Mouse (Mus musculus): Measurements from ENCODE around the gene Icam5. TPM values are rescaled to one million over a fixed set of nuclear protein-coding genes. Genes with fewer than 3 reads are reported as not detected.
A peak's percentile ranks its signal among the peaks of the same experiment; 100 is the strongest.
"Not testable (repeated sequence)": the region's sequence is repeated elsewhere in the genome, so short reads cannot be mapped to it uniquely, and the experiment has no call there.

The Icam5 gene
- not detected for total RNA-seq (2021)
- long read RNA-seq, experiment 1, result 0 reads
- long read RNA-seq, experiment 2, result 0 reads

DNA sequence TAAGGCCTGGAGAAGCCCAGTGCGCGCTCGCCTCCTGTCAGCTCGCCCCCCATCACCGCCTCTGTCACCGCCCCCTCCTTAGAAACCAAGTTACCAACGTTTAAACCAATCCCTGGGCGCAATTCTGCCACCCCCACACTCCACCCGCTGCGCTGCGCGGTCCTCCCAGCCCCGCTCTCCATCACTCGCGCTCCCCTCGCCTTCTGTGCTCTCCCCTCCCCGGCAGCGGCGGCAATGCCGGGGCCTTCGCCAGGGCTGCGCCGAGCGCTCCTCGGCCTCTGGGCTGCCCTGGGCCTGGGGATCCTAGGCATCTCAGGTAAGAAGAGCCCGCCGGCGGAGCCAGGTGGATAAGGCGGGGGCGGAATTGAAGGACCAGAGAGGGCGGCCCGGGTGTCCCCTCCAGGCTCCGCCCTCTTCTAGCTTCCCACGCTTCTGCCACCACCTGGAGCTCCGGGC is at the start of gene Icam5:
TSS of gene Icam5 (plus strand) at position 178 of the 456 bp plus-strand sequence.
- DNase-seq (ENCODE audit: low spot score), result no peak

DNA sequence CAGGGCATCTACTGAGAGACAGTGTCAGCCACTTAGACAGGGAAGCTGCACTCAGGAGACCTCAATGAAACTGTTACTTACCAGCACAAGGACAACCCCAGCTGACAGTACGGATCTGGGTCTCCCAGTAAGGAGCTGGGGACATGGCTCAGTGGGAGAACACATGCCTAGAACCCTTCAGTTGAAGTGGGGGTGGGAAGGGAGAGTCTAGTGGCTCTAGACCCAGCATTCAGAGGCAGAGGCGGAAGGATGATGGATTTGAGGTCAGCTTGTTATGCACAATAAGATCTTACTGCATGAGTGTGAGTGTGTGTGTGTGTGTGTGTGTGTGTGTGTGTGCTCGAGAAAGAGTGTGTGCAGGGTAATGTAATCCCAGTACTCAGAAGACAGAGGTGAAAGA is 49.7 kb upstream of the Icam5 start:
- DNase-seq (ENCODE audit: low spot score), result no peak

DNA sequence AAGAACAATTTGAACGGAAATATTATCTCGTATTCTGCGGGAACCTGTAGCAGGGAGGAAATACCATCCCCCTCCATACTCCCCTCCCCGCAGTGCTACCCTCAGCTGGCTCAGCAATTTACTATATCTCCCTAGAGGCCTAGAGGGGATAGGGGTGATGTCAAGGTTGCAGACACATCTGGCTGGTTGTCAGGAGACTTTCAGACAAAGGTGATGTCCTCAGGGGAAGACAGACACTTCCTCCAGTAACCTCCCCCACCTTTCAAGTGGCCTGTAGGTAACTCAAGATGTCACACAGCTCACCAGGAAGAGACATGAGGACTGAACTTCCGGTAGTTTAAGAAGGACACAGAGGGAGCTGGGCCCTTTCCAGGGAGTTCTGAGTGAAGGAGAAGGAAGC is 48.7 kb upstream of the Icam5 start:
- DNase-seq (ENCODE audit: low spot score), result no peak

DNA sequence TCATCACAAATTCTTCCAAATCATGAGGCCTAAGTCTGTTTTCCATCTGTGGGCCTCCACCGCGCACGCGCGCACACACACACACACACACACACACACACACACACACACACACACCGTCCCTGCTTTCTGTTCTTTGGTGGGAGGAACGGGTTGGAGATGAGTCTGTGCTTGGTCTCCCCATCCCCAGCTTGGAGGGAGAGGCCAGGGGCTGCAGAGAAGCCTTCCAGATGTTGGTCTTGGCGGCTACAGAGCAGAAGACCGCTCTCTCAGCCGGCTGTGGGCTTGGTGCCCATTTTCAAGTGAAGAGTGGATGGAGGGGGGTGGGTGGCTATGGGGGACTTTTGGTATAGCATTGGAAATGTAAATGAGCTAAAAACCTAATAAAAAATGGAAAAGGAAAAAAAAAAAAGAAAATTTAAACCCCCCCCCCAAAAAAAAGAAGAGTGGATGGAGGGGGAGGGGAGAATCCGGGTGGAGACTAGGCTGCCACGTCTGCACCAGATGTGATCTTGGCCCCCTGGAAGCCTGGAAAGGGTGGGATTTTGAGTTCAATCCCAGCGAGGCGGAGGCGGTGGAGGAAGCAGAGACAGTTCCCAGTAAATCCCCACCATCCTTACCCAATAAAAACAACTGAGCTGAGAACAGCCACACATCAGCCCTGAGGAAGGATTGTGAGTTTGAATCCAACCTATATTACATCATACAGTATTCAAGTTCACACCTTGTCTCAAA is 44.8 kb upstream of the Icam5 start:
- peak; percentile 24 for DNase-seq (ENCODE audit: low spot score)

GRCm38 (mm10) chr9:20987953-20988352 is 43.9 kb upstream of the Icam5 start:
- no peak for DNase-seq (ENCODE audit: low spot score)

DNA sequence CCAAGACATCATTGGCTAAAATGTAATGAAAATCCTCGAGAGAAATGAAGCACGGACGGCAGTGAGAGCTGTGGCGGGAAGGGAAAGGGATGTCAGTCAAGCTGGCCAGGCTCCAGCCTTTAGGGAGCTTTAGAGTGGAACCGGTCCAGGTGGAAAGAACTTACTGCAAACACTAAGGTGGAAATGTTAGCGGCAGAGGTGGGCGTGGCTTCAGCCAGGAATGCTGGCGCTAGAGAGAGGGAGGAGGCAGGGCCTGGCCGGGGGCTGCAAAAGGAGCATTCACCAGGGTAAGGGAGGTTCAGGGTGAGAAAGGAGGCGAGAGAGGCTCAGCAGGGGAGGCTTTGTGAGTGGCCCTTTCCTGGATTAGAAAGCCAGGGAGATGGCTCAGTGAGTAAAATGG is 41.0 kb upstream of the Icam5 start:
- no peak for DNase-seq (ENCODE audit: low spot score)

GRCm38 (mm10) chr9:20991587-20991986 is 40.3 kb upstream of the Icam5 start:
- no peak for DNase-seq (ENCODE audit: low spot score)

DNA sequence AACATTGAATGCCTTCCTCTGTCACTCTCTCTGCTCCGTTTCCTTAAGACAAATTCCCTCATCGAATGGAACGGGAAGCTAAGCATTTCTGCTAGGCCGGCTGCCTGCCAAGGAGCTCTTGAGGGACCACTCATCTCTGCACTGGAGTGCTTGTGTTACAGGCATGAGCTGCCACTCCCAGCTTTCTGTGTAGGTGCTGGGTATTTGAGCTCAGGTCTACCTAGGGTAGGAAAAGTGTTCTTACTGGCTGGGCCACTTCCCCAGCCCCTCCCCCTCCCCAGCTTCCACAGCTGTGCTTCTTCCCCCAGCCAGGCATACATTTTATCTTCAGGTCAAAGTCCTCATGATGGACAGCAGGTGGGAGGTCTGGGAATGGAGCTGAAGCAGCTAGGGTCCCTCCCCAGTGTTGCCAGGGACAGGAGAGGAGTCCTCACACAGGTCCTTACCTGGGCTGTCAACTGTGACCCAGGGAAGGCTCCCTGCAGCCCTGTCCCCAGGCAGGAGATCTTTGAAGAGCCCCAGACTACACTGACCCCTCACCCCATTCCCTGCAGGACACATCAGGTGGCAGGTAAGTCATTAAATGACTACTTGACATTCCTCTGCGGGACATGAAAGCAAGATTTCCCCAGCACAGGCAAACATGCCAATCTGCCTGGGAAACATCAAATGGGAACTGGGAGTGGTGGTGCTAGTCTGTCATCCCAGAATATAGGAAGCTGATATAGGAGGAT is 38.5 kb upstream of the Icam5 start:
- no peak for DNase-seq (ENCODE audit: low spot score)

- no peak for DNase-seq (ENCODE audit: low spot score)
Observed at GRCm38 (mm10) chr9:20995069-20995468, 36.8 kb upstream of the Icam5 start.

DNA sequence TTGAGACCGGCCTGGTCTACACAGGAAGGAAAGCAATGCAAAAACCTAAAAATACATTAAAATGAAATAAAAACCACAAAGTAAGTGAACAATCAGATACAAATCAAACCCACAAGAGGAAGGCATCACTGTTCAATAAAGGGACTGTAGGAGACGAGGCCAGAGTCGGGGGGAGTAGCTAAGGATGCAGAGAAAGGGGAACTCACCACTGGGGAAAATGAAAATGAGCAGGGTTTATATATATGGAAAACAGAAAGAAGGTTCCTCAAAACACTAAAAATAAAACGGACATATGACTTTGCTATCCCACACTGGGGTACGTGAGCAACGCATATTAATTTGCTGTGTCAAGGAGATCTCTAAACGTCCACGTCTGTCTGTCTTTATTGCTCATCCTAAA is 34.8 kb upstream of the Icam5 start:
- no peak for DNase-seq (ENCODE audit: low spot score)

GRCm38 (mm10) chr9:20998337-20998736 is 33.5 kb upstream of the Icam5 start:
- DNase-seq (ENCODE audit: low spot score), result not testable (repeated sequence)

GRCm38 (mm10) chr9:21000811-21001210 is 31.1 kb upstream of the Icam5 start:
- DNase-seq (ENCODE audit: low spot score), result no peak

DNA sequence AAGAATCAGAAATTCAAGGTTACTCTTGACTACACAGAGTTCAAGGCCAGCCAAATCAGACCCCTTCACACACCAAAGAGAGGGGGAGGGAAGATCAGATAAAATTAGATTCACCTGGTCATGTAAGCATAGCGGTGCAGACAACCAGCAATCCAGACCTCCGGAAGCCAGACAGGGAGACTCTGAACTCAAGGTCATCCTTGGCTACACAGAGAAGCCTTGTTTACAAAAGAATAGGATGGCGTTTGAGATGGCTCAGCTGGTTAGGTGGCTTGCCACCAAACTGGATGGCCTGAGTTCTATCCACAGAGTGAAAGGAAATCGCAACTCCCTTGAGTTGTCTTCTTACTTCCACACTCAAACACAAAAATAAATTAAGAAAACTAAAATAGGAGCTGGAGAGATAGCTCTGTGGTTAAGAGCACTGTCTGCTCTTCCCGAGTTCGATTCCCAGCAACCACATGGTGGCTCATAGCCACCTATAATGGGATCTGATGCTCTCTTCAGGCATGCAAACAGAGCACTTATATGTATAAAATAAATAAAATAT is 30.1 kb upstream of the Icam5 start:
- no peak for DNase-seq (ENCODE audit: low spot score)

DNA sequence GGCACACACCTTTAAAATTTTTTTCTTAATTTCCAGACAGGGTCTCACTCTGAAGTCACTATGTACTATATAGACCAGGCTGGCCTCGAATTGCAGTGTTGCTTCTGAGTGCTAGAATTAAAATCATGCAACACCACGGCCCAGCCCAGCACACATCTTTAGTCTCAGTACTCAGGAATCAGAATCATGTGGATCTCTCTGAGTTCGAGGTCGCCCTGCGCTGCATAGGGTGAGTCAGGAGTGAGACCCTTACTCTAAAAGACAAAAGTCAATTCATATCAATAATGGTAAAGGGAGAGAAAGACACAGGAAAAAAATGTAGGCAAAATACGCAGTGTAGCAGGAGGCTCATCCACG is 29.6 kb upstream of the Icam5 start:
- no peak for DNase-seq (ENCODE audit: low spot score)

DNA sequence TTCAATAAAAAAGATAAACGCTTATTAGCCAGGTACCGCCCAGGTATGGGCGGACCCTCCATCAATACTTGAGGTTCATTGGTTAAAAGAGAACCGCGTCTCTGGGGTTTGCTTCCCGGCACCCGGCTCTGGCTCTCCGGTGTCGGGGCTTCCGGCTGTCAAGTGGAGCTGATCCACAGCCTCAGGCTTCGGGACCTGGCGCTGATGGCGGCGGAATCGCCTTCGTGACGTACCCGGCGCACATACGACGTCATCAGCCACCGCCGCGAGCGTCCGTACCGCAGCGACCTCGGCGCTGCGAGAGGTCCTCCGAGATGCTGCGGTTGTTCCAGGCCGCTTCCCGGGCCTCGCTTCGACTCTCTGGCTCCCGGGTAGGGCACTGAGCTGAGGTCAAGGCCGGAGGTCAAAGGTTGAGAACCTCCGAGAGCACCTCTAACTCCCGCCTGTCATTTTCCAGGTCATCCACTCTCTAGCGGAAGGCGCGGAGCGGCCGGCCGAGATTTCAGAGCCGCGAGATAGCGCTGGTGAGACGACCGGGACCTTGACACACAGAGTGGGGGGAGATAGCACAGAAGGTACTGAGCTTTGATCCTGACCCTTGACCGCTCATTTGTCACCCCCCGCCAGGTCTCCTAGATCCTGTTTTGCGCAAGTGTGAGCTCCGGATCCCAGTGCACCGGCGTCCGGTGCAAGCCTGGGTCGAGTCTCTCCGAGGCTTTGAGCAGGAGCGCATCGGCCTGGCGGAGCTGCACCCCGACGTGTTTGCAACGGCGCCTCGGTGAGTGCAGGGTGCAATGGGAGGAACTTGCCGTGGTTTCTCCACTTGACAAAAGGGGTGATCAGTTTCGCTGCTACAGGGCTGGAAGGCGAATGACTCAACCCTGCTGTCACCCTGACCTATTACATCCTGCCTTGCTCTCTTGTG is 29.0 kb upstream of the Icam5 start, which contains the start of gene Mrpl4:
TSS of gene Mrpl4 (plus strand) at position 112 of the 925 bp plus-strand sequence.
- DNase-seq (ENCODE audit: low spot score), result peak; percentile 83

DNA sequence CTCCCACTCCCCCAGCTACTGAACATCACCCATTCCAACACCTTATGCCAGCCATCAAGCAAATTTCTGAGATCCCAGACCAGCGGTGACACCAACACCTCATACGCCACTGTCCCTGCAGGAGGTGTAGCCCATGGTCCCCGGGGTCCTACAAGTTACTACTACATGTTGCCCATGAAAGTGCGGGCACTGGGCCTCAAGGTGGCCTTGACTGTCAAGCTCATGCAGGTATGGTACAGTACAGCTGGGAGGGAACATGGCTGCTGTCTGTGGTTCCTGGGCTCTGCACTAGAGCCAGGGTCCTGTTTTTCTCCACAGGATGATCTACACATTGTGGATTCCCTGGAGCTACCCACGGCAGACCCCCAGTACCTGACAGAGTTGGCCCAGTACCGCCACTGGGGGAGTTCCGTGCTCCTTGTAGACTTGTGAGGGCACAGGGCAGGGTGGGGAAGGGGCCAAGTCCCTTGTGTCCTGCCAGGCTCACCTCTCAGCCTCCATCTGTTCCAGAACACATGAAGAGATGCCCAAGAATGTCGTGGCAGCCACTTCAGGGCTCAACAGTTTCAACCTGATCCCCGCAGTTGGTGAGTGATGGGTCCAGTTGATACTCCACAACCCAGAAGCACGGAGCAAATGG is 24.4 kb upstream of the Icam5 start:
- no peak for DNase-seq (ENCODE audit: low spot score)

DNA sequence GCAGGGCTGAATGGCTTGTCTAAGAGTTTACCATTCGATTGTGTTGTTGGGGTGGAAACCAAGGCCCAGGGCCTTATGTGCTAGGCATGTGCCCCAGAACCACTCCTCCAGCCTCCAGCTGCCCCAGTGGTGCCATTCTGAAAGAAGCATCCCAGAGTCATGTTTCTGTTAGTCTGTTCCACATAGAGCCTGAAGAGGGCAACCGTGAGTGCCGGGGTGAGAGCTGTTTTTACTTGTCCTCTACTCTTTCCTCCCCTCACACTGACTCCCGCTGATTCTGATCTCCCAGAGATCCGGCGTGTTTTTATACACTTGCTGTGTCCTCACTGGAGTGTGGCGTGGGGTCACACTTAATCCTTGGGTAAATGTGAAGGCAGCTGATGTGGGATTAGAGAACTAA is 23.9 kb upstream of the Icam5 start:
- DNase-seq (ENCODE audit: low spot score), result no peak

- no peak for DNase-seq (ENCODE audit: low spot score)
Observed at GRCm38 (mm10) chr9:21010362-21010761, 21.5 kb upstream of the Icam5 start.

GRCm38 (mm10) chr9:21010939-21011541 is 20.8 kb upstream of the Icam5 start:
- not testable (repeated sequence) for DNase-seq (ENCODE audit: low spot score)

- no peak for DNase-seq (ENCODE audit: low spot score)
Observed at GRCm38 (mm10) chr9:21011846-21012312, 20.0 kb upstream of the Icam5 start.

Measured in gastrocnemius, adult 18-20 months (tissue).